Mouse (Mus musculus) cortical plate, adult 2 months (tissue): ENCODE data around the gene Zfp948.

Source experiments
- CTCF ChIP-seq: fragments of 200-500 bp; IDR thresholded peaks from 2 replicates; pipeline ENCODE4 v1.5.1; 2011; ENCODE audit warnings: mild to moderate bottlenecking, control low read depth, low read length; ENCODE audit not compliant: insufficient read depth; ENCODE audit errors: extremely low read depth
- POLR2A ChIP-seq: fragments of 200-500 bp; IDR thresholded peaks from 2 replicates; pipeline ENCODE4 v1.6.1; 2011; ENCODE audit warnings: mild to moderate bottlenecking, low read length, control low read depth; ENCODE audit not compliant: insufficient read depth; ENCODE audit errors: extremely low read depth

DNA sequence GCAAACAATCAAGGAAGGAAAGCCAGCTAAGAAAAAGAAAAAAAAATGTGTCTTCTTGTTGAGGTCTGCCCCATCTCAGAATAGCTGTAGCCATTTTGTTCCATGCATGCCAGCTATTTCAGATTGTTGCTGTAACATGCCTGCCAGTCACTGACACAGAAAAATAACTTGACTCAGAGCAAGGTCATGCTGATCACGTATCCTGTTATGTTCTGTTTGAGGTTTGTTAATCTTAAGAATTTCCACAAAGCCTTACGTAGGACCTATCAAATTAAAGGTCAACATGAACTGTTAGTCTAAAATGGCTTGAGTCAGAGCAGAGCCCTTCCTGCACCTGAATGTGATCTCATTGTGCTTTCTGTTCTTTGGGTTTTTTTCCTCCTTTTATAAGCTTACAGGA, 30.1 kb upstream of the Zfp948 start:
- TF ChIP-seq POLR2A (no peak), CTCF (no peak)
